Mouse (Mus musculus) olfactory bulb, adult 2 months (tissue): ENCODE results near the gene Grin3b.

ENCODE experiments used
- CTCF ChIP-seq: fragments of 200-500 bp; IDR thresholded peaks from 2 replicates; pipeline ENCODE4 v1.5.1; 2012; ENCODE audit warnings: low read depth, mild to moderate bottlenecking, low read length, moderate library complexity; ENCODE audit not compliant: insufficient read depth
- POLR2A ChIP-seq: fragments of 200-500 bp; IDR thresholded peaks from 2 replicates; pipeline ENCODE4 v1.6.1; 2012; ENCODE audit warnings: mild to moderate bottlenecking, low read depth, low read length, moderate library complexity; ENCODE audit not compliant: insufficient read depth

DNA sequence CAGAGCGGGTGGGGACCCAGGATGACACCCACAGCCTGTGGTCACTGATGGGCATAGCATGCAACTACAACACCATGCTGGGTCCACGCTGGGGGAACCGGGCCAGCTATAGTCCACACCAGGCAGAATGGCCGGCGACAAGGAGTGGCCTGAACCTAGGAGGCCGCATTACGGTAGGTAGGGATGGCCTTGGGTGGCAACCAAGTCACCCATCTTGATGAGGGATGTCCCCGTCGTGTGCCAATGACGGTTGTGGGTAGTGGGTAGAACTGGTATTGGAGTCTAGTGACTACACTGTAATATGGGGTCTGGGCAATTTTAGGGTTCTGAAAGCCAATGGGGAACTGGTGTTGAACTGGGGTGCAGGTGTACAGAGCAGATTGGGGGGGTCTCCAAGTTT is 46.4 kb downstream of the Grin3b start:
- TF ChIP-seq CTCF (no peak), POLR2A (no peak)
